Mouse (Mus musculus): Measurements from ENCODE around the gene Zbtb2. TPM values are rescaled to one million over a fixed set of nuclear protein-coding genes. Genes with fewer than 3 reads are reported as not detected.
A peak's percentile ranks its signal among the peaks of the same experiment; 100 is the strongest.

The Zbtb2 gene
- polyA plus RNA-seq, 1 experiment from 2014 or later: 17.3 TPM

DNA sequence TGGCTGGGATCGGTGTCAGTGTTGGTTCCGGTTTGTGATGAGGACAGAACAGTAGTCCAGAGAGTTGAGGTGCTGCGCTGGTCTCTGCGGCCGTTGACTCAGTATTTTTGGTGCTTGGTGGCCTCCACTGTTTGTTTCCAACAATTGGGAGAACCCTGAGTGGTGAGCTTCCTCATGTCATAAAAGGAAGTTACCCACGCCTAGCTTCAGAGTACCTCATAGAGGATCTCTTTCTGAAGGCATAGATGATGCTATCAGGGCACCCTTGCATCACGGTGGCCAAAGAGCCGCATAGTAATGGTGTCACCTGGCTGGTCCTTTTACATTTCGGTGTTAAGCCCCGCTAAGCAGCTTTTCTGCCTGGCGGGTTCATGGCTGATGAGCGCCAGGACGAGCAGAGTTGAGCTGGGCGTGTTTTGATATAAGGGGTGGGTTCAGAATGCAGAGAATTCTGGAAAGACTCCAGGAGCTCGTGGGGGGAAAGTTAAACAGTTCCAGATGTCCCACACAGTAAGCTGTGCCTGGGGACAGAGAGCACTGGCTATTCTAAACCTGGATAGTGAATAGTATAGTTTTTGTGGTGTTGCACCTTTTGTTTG is 48.9 kb downstream of the Zbtb2 start:
- no peak for TF ChIP-seq CTCF (IDR thresholded peaks at IDR 0.05; ENCODE audit: low read depth)
- 27% methylated on average over 15 of the region's 15 CpGs for WGBS

DNA sequence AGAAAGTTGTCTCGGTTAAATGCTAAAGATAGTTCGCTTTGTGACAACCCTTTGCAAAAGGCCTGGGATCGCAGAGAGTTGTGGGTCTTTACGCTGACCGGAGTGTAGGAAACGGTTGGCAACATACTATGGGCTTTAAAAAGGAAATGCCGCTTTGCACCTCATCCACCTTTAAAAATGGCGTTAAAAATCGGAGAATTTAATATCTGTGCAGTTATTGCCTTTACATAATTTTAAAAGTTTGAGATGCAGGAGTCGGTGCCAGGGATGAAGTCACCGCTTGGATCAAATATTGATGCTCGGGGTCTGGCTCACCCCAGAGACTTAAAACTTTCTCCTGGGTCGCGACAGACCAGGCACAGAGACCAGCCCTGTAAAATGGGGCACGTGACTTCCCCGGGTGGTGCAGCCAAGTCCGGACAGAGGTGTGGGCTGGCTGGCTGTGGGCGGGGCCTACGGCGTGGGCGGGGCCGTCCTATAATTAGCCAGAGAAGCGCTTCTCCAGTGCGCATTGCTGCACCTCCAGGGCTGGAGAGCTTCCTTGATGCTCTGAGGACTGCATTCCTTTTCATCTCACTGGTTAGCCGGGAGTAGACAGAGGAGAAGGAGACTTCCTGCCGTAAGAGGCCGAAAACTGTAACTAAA is 53.7 kb downstream of the Zbtb2 start:
- no peak for TF ChIP-seq CTCF (IDR thresholded peaks at IDR 0.05; ENCODE audit: low read depth)
- Histone ChIP-seq H3K4me1 (ENCODE audit: insufficient read depth) (peaks cover 4% of the 10 kb centered on the region; the same call in 1 of the 2 replicates), H3K27ac (ENCODE audit: low read depth) (peak overlapping the region; percentile 81), H3K9me3 (ENCODE audit: low read depth, low read length) (no peaks in the 10 kb centered on the region), H3K27me3 (ENCODE audit: insufficient read depth, low read length) (no peaks in the 10 kb centered on the region), H3K9ac (peak overlapping the region; percentile 49), H3K4me3 (ENCODE audit: low read depth, low read length) (peak overlapping the region; percentile 54), H3K4me2 (peak overlapping the region; percentile 68), H3K36me3 (ENCODE audit: insufficient read depth) (no peaks in the 10 kb centered on the region)
- DNase-seq: peak; percentile 92
- ATAC-seq (ENCODE audit: insufficient read depth): peak; percentile 92
- WGBS: 3% methylated on average over 27 of the region's 27 CpGs

More for the DNA sequence above, 48.9 kb downstream of the Zbtb2 start:
- H3K36me3 ChIP-seq (ENCODE audit: insufficient read depth): no peaks in the 10 kb centered on the region
- no peak overlapping the region for H3K9ac ChIP-seq
- peak; percentile 75 for ATAC-seq (ENCODE audit: insufficient read depth)
- H3K4me2 ChIP-seq: peak overlapping the region; percentile 54
- H3K27me3 ChIP-seq (ENCODE audit: insufficient read depth, low read length): no peaks in the 10 kb centered on the region
- peak; percentile 95 for DNase-seq
- H3K27ac ChIP-seq (ENCODE audit: low read depth): peak overlapping the region; percentile 64
- peaks cover 5% of the 10 kb centered on the region for H3K4me1 ChIP-seq (ENCODE audit: insufficient read depth)
- H3K9me3 ChIP-seq (ENCODE audit: low read depth, low read length): no peaks in the 10 kb centered on the region
- peak overlapping the region; percentile 22 for H3K4me3 ChIP-seq (ENCODE audit: low read depth, low read length)

DNA sequence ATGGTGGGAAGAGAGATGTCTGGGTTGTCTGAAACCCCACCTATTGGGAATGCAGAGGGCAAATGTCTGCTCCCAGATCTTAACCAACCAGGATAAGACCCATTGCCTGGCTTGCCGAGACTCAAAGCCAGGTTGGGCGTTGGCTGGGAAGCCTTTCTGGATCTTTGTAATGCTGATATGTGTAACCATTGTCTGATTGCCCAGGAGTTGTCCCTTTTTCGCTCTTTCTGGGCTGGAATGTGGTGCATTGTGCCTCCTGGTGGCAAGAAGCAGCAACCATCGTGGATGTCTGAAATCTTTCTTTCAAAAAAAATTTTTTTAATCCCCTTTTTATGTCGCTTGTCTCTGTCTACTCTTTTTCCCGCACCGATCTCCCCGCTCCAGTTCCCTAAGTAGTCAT is 54.6 kb downstream of the Zbtb2 start:
- WGBS: 17% methylated on average over 8 of the region's 8 CpGs
- no peak for ATAC-seq (ENCODE audit: insufficient read depth)
- peak; percentile 86 for TF ChIP-seq CTCF (IDR thresholded peaks at IDR 0.05; ENCODE audit: low read depth)
- H3K27me3 ChIP-seq (ENCODE audit: insufficient read depth, low read length): no peaks in the 10 kb centered on the region
- H3K4me1 ChIP-seq (ENCODE audit: insufficient read depth): peaks cover 4% of the 10 kb centered on the region; the same call in 1 of the 2 replicates
- no peak overlapping the region for H3K4me3 ChIP-seq (ENCODE audit: low read depth, low read length)
- H3K36me3 ChIP-seq (ENCODE audit: insufficient read depth): no peaks in the 10 kb centered on the region
- peak overlapping the region; percentile 68 for H3K4me2 ChIP-seq
- no peak overlapping the region for H3K9ac ChIP-seq
- no peak overlapping the region for H3K27ac ChIP-seq (ENCODE audit: low read depth)
- no peaks in the 10 kb centered on the region for H3K9me3 ChIP-seq (ENCODE audit: low read depth, low read length)
- peak; percentile 87 for DNase-seq

DNA sequence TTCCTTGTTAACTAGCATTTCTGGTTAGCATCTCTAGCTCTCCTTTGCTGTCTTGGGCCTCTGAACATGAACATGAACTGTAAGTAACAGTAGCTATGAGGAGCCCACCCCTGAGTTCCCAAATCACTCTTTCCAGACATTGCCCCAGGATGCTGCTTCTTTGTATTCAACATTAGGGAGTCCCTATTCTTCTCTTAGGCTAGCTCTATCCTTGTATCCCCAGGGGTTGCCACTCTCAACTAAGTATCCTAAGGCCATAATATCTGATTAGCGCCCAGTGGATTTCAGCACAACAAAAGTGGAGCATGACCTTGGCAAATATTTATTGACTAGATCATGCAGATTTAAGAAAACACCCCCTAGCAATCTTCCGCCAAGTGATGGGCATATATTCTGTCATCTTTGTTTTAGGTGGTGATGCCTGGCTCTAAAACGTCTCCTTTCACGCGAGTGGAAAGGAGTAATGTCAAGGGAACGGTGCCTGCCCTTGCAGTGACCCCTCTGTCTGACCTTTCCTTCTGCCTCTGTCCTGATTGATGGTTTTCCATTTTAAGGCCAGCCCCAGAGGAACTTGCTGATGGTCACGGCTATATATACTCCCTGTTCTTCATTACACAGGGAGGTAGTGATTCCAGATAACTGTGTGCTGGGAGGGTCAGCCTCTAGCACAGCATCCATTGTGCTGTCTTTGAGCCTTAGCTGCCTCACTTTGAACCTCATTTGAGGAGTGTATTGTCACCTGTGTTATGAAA is 55.5 kb downstream of the Zbtb2 start:
- Histone ChIP-seq H3K9ac (no peak overlapping the region), H3K27me3 (ENCODE audit: insufficient read depth, low read length) (no peaks in the 10 kb centered on the region), H3K27ac (ENCODE audit: low read depth) (no peak overlapping the region), H3K4me1 (ENCODE audit: insufficient read depth) (peaks cover 4% of the 10 kb centered on the region; the same call in 1 of the 2 replicates), H3K4me2 (no peak overlapping the region), H3K36me3 (ENCODE audit: insufficient read depth) (no peaks in the 10 kb centered on the region), H3K4me3 (ENCODE audit: low read depth, low read length) (no peak overlapping the region), H3K9me3 (ENCODE audit: low read depth, low read length) (no peaks in the 10 kb centered on the region)
- no peak for TF ChIP-seq CTCF (IDR thresholded peaks at IDR 0.05; ENCODE audit: low read depth)
- WGBS: 54% methylated on average over 7 of the region's 7 CpGs
- ATAC-seq (ENCODE audit: insufficient read depth): no peak
- no peak for DNase-seq

DNA sequence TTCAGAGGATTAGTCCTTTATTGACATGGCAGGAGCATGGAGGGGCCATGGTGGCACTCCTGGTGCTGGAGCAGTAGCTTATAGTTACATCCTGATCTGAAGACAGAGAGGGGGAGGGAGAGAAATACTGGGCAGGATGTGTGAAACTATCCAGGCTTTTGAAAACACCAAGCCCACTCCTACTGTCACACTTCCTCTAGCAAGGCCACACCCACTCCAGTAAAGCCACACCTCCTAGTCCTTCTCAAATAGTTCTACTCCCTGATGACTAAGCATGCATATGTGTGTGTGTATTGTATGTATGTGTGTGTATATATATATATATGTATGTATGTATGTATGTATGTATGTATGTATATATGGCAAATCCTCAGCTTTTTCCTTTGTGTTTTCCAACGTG is 60.2 kb downstream of the Zbtb2 start:
- H3K27me3 ChIP-seq (ENCODE audit: insufficient read depth, low read length): no peaks in the 10 kb centered on the region
- no peak for ATAC-seq (ENCODE audit: insufficient read depth)
- no peak overlapping the region for H3K27ac ChIP-seq (ENCODE audit: low read depth)
- no peak overlapping the region for H3K4me3 ChIP-seq (ENCODE audit: low read depth, low read length)
- no peak overlapping the region for H3K9ac ChIP-seq
- no peak overlapping the region for H3K4me2 ChIP-seq
- WGBS: 91% methylated on average over 1 of the region's 1 CpGs
- no peak for TF ChIP-seq CTCF (IDR thresholded peaks at IDR 0.05; ENCODE audit: low read depth)
- peaks cover 10% of the 10 kb centered on the region; the same call in 1 of the 2 replicates for H3K4me1 ChIP-seq (ENCODE audit: insufficient read depth)
- no peaks in the 10 kb centered on the region for H3K36me3 ChIP-seq (ENCODE audit: insufficient read depth)
- DNase-seq: no peak
- H3K9me3 ChIP-seq (ENCODE audit: low read depth, low read length): no peaks in the 10 kb centered on the region

DNA sequence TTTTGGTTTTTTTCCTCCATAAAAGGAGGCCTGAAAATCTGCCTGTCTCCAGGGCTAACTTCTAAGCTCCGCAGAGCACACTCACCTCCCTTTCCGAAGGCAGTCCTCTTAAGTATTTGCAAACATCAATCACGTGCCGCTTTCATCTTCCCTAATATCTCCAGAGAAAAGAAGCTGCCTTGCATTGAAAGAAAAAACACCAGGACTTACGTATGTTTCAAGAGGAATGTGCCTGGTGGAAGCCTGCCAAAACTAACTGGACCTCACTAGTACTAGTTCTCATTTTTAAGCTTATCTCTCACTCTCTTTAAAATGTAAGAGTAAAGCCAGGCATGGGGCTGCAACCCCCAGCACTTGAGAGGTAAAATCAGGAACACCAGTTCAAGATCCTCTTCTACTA is 62.3 kb downstream of the Zbtb2 start:
- ATAC-seq (ENCODE audit: insufficient read depth): peak; percentile 77; the same call in 1 of the 2 replicates
- peak overlapping the region; percentile 4; the same call in 1 of the 2 replicates for H3K4me2 ChIP-seq

DNA sequence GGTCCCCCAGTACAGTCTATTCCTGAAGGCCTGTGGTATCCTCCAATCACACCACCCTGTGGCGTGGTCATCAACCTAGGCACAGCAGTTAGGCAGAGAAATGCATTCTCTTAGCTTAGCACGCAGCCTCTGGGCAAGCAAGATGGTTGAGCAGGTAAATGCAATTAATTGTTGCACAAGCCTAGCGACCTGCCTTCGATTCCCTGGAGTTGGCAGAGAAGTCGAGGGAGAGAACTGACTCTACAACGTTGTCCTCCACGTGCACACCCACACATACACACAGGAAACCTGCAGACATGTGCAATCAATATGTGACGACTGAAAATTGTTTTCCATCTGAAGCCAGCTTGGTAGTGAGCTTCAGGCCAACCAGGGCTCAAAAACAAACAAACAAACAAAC is 64.0 kb downstream of the Zbtb2 start:
- H3K36me3 ChIP-seq (ENCODE audit: insufficient read depth): no peaks in the 10 kb centered on the region
- H3K4me2 ChIP-seq: no peak overlapping the region
- H3K27ac ChIP-seq (ENCODE audit: low read depth): no peak overlapping the region
- DNase-seq (no peak), ATAC-seq (ENCODE audit: insufficient read depth) (no peak)
- 73% methylated on average over 8 of the region's 8 CpGs for WGBS
- no peaks in the 10 kb centered on the region for H3K27me3 ChIP-seq (ENCODE audit: insufficient read depth, low read length)
- H3K9me3 ChIP-seq (ENCODE audit: low read depth, low read length): no peaks in the 10 kb centered on the region
- no peak for TF ChIP-seq CTCF (IDR thresholded peaks at IDR 0.05; ENCODE audit: low read depth)
- H3K9ac ChIP-seq: no peak overlapping the region
- H3K4me1 ChIP-seq (ENCODE audit: insufficient read depth): peaks cover 10% of the 10 kb centered on the region; the same call in 1 of the 2 replicates
- no peak overlapping the region for H3K4me3 ChIP-seq (ENCODE audit: low read depth, low read length)

More for the DNA sequence above, 62.3 kb downstream of the Zbtb2 start:
- WGBS: 10% methylated on average over 5 of the region's 5 CpGs
- no peak for TF ChIP-seq CTCF (IDR thresholded peaks at IDR 0.05; ENCODE audit: low read depth)
- H3K27me3 ChIP-seq (ENCODE audit: insufficient read depth, low read length): no peaks in the 10 kb centered on the region
- no peak overlapping the region for H3K4me3 ChIP-seq (ENCODE audit: low read depth, low read length)
- H3K4me1 ChIP-seq (ENCODE audit: insufficient read depth): peaks cover 10% of the 10 kb centered on the region; the same call in 1 of the 2 replicates
- no peaks in the 10 kb centered on the region for H3K36me3 ChIP-seq (ENCODE audit: insufficient read depth)
- peak; percentile 89 for DNase-seq
- H3K27ac ChIP-seq (ENCODE audit: low read depth): peak overlapping the region; percentile 71
- H3K9me3 ChIP-seq (ENCODE audit: low read depth, low read length): no peaks in the 10 kb centered on the region
- H3K9ac ChIP-seq: no peak overlapping the region

Other genes with a start within 250 kb of the Zbtb2 start
- 58.9 and 63.9 TPM in 2 replicates for gene Akap12, start 121.7 kb downstream of the Zbtb2 start, polyA plus RNA-seq (2014; fragmentation: Nextera tagmentation; extraction: Ambion mirVana)
- 46.0 and 46.3 TPM in 2 replicates for gene Rmnd1, start 44.3 kb upstream of the Zbtb2 start, polyA plus RNA-seq (2014; fragmentation: Nextera tagmentation; extraction: Ambion mirVana)
- gene Armt1, start 44.4 kb upstream of the Zbtb2 start, polyA plus RNA-seq (2014; fragmentation: Nextera tagmentation; extraction: Ambion mirVana): 20.7 and 21.1 TPM in 2 replicates
- 0.12 TPM in 2 replicates for gene Ccdc170, start 94.4 kb upstream of the Zbtb2 start, polyA plus RNA-seq (2014; fragmentation: Nextera tagmentation; extraction: Ambion mirVana)
- gene Esr1, start 223.5 kb upstream of the Zbtb2 start, polyA plus RNA-seq (2014; fragmentation: Nextera tagmentation; extraction: Ambion mirVana): 0.05 and 0.16 TPM in 2 replicates